Mouse (Mus musculus): ENCODE measurements around the gene Unc5a. TPM values are rescaled to one million over a fixed set of nuclear protein-coding genes. Genes with fewer than 3 reads are reported as not detected.

The Unc5a gene
- polyA plus RNA-seq, 1 experiment from 2014 or later: 15.7 TPM

GRCm38 (mm10) chr13:55022715-55023114 lies 73.5 kb downstream of the Unc5a start:
- 85% methylated on average over 9 of the region's 9 CpGs for WGBS
- no peak overlapping the region for H3K27ac ChIP-seq

GRCm38 (mm10) chr13:55024215-55024614 lies 75.0 kb downstream of the Unc5a start:
- no peak for ATAC-seq (replicated peaks)
- H3K4me2 ChIP-seq: no peak overlapping the region
- no peak overlapping the region for H3K27ac ChIP-seq

More at GRCm38 (mm10) chr13:55022715-55023114, 73.5 kb downstream of the Unc5a start:
- Histone ChIP-seq H3K27me3 (replicated peaks) (no peaks in the 10 kb centered on the region), H3K4me2 (no peak overlapping the region), H3K4me1 (no peaks in the 10 kb centered on the region), H3K36me3 (replicated peaks) (no peaks in the 10 kb centered on the region), H3K9me3 (no peaks in the 10 kb centered on the region), H3K4me3 (no peak overlapping the region), H3K9ac (no peak overlapping the region)
- ATAC-seq (replicated peaks): no peak

GRCm38 (mm10) chr13:55040016-55040415 lies 90.8 kb downstream of the Unc5a start:
- H3K36me3 ChIP-seq (replicated peaks): 0 out of 2 replicates have a peak, but pooled peaks cover 5% of the 10 kb centered on the region
- no peak overlapping the region for H3K4me2 ChIP-seq
- no peak overlapping the region for H3K4me3 ChIP-seq
- H3K9ac ChIP-seq: no peak overlapping the region
- no peak overlapping the region for H3K27ac ChIP-seq
- no peaks in the 10 kb centered on the region for H3K4me1 ChIP-seq
- no peak for ATAC-seq (replicated peaks)
- no peaks in the 10 kb centered on the region for H3K27me3 ChIP-seq (replicated peaks)
- 100% methylated on average over 2 of the region's 2 CpGs for WGBS
- no peaks in the 10 kb centered on the region for H3K9me3 ChIP-seq

More at GRCm38 (mm10) chr13:55024215-55024614, 75.0 kb downstream of the Unc5a start:
- H3K36me3 ChIP-seq (replicated peaks): no peaks in the 10 kb centered on the region
- no peaks in the 10 kb centered on the region for H3K9me3 ChIP-seq
- H3K4me3 ChIP-seq: no peak overlapping the region
- H3K9ac ChIP-seq: no peak overlapping the region
- 96% methylated on average over 2 of the region's 2 CpGs for WGBS
- no peaks in the 10 kb centered on the region for H3K4me1 ChIP-seq
- H3K27me3 ChIP-seq (replicated peaks): no peaks in the 10 kb centered on the region

- no peak for ATAC-seq (replicated peaks)
- no peaks in the 10 kb centered on the region for H3K36me3 ChIP-seq (replicated peaks)
- no peak overlapping the region for H3K4me2 ChIP-seq
- H3K9me3 ChIP-seq: no peaks in the 10 kb centered on the region
- H3K4me1 ChIP-seq: no peaks in the 10 kb centered on the region
- no peak overlapping the region for H3K9ac ChIP-seq
- no peaks in the 10 kb centered on the region for H3K27me3 ChIP-seq (replicated peaks)
- 55% methylated on average over 3 of the region's 3 CpGs for WGBS
- no peak overlapping the region for H3K4me3 ChIP-seq
- H3K27ac ChIP-seq: no peak overlapping the region
Measured at GRCm38 (mm10) chr13:55047706-55048105, 98.5 kb downstream of the Unc5a start.

Other genes with a start within 250 kb of the Unc5a start
- gene Cdhr2, start 247.9 kb upstream of the Unc5a start, polyA plus RNA-seq (2015; fragmentation: Nextera tagmentation; extraction: Ambion mirVana): 0.15 and 0.30 TPM in 2 replicates
- 26.0 and 32.7 TPM in 2 replicates for gene Gprin1, start 199.5 kb upstream of the Unc5a start, polyA plus RNA-seq (2015; fragmentation: Nextera tagmentation; extraction: Ambion mirVana)
- gene Sncb, start 182.8 kb upstream of the Unc5a start, polyA plus RNA-seq (2015; fragmentation: Nextera tagmentation; extraction: Ambion mirVana): 56.0 and 56.4 TPM in 2 replicates
- not detected in 2 replicates for gene Eif4e1b, start 165.4 kb upstream of the Unc5a start, polyA plus RNA-seq (2015; fragmentation: Nextera tagmentation; extraction: Ambion mirVana)
- 49.3 and 54.0 TPM in 2 replicates for gene Tspan17, start 160.0 kb upstream of the Unc5a start, polyA plus RNA-seq (2015; fragmentation: Nextera tagmentation; extraction: Ambion mirVana)
- 1.3 and 1.4 TPM in 2 replicates for gene Hk3, start 72.0 kb downstream of the Unc5a start, polyA plus RNA-seq (2015; fragmentation: Nextera tagmentation; extraction: Ambion mirVana)
- 17.7 and 21.5 TPM in 2 replicates for gene Uimc1, start 150.9 kb downstream of the Unc5a start, polyA plus RNA-seq (2015; fragmentation: Nextera tagmentation; extraction: Ambion mirVana)
- 28.9 and 32.6 TPM in 2 replicates for gene Zfp346, start 155.9 kb downstream of the Unc5a start, polyA plus RNA-seq (2015; fragmentation: Nextera tagmentation; extraction: Ambion mirVana)
- not detected in 2 replicates for gene Gm17617, start 184.1 kb downstream of the Unc5a start, polyA plus RNA-seq (2015; fragmentation: Nextera tagmentation; extraction: Ambion mirVana)
- gene Fgfr4, start 203.2 kb downstream of the Unc5a start, polyA plus RNA-seq (2015; fragmentation: Nextera tagmentation; extraction: Ambion mirVana): 0.37 and 0.50 TPM in 2 replicates